Mouse (Mus musculus) limb, embryonic 10.5 days (tissue): Measurements from ENCODE around the gene B4galnt1. TPM values are rescaled to one million over a fixed set of nuclear protein-coding genes. Genes with fewer than 3 reads are reported as not detected.
A peak's percentile ranks its signal among the peaks of the same experiment; 100 is the strongest.

Experiments used
- DNase-seq: peaks from one replicate; pipeline ENCODE4 v3.0.0-alpha.2; 2017; ENCODE audit warnings: low spot score
- H3K27ac ChIP-seq: fragments of 300-500 bp; sonication (generic); 2 replicates; pipeline ENCODE4 v1.5.1; 2016; ENCODE audit warnings: mild to moderate bottlenecking
- H3K27me3 ChIP-seq: fragments of 300-500 bp; sonication (generic); 2 replicates; pipeline ENCODE4 v1.6.1; 2016; ENCODE audit warnings: low read depth, mild to moderate bottlenecking; ENCODE audit not compliant: poor library complexity, severe bottlenecking
- H3K36me3 ChIP-seq: fragments of 300-500 bp; sonication (generic); 2 replicates; pipeline ENCODE4 v1.6.1; 2016; ENCODE audit warnings: mild to moderate bottlenecking, moderate library complexity
- H3K4me1 ChIP-seq: fragments of 300-500 bp; sonication (generic); 2 replicates; pipeline ENCODE4 v1.6.1; 2016
- H3K4me3 ChIP-seq: fragments of 300-500 bp; sonication (generic); 2 replicates; pipeline ENCODE4 v1.5.1; 2016; ENCODE audit warnings: mild to moderate bottlenecking, moderate library complexity
- H3K9me3 ChIP-seq: fragments of 300-500 bp; sonication (generic); replicated peaks from 2 replicates; pipeline ENCODE4 v1.6.1; 2016; ENCODE audit warnings: mild to moderate bottlenecking
- WGBS: fragments of 180-500 bp; shearing (Covaris S2); methylation state at CpG from one replicate; pipeline ENCODE4 v1.1.7; 2016; 5-methylcytosine and 5-hydroxymethylcytosine counted together
- polyA plus RNA-seq: library from polyadenylated mRNA; unstranded; fragments of >200 nt; fragmentation: Nextera tagmentation; extraction: Ambion mirVana; gene quantifications from 2 replicates; pipeline ENCODE4 v1.2.1, GENCODE M21; 2016

Gene B4galnt1
- polyA plus RNA-seq, 1 experiment from 2014 or later: 2.8 TPM

- H3K4me1 ChIP-seq: peaks cover 50% of the 10 kb centered on the region
- no peaks in the 10 kb centered on the region for H3K9me3 ChIP-seq
- H3K4me3 ChIP-seq: peak overlapping the region; percentile 70
- no peaks in the 10 kb centered on the region for H3K36me3 ChIP-seq
- H3K27me3 ChIP-seq: peaks cover 89% of the 10 kb centered on the region
- DNase-seq: no peak
- 2% methylated on average over 11 of the region's 11 CpGs for WGBS
- peak overlapping the region; percentile 83; the same call in 1 of the 2 replicates for H3K27ac ChIP-seq
These were observed 1.3 kb downstream of the B4galnt1 start for GRCm38 (mm10) chr10:127166404-127166715.

- Histone ChIP-seq H3K27ac (no peak overlapping the region), H3K9me3 (no peaks in the 10 kb centered on the region), H3K36me3 (no peaks in the 10 kb centered on the region), H3K27me3 (peaks cover 96% of the 10 kb centered on the region), H3K4me1 (peaks cover 50% of the 10 kb centered on the region), H3K4me3 (peak overlapping the region; percentile 70; the same call in 1 of the 2 replicates)
- DNase-seq: peak; percentile 48
- 19% methylated on average over 15 of the region's 15 CpGs for WGBS
These were observed 2.0 kb downstream of the B4galnt1 start for GRCm38 (mm10) chr10:127166771-127167613.

DNA sequence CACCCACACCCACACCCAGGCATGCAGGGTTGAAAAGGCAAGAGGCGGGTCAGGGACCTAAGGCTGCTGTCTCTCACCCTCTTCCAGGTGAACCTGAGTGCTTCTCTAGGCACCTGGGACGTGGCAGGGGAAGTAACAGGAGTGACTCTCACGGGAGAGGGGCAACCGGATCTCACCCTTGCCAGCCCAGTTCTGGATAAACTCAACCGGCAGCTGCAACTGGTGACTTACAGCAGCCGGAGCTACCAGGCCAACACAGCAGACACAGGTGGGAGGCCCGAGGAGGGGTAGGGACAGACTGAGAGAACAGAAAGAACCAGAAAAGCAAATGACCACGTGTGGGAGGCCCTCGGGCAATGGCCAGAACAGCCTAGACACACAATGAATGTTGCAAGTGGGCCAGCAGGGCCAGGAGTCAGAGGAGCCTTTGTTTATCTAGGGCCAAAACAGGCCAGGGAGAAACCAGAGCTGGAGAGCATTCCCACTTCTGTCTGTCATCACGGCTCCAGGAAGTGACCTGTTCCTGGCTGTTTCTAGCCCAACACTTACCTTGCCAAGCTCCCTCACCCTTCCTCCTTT is 2.7 kb downstream of the B4galnt1 start:
- peak; percentile 38 for DNase-seq
- 29% methylated on average over 10 of the region's 10 CpGs for WGBS
- Histone ChIP-seq H3K4me1 (peaks cover 50% of the 10 kb centered on the region), H3K9me3 (no peaks in the 10 kb centered on the region), H3K4me3 (no peak overlapping the region), H3K36me3 (no peaks in the 10 kb centered on the region), H3K27me3 (peaks cover 97% of the 10 kb centered on the region), H3K27ac (no peak overlapping the region)

DNA sequence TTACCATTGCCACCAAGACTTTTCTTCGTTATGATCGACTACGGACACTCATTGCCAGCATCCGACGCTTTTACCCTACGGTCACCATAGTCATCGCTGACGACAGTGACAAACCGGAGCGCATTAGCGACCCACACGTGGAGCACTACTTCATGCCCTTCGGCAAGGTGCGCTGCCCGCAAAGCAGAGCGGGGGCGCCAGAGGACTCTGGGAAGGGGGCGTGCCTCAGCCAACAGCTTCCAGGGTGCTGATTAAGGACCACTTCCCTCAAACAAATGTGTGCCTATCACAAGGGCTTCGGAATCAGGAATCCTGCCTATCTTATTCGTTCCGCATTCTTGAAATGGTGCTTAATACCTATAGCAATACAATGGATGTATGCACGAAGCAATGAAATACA is 5.0 kb downstream of the B4galnt1 start:
- peaks cover 78% of the 10 kb centered on the region for H3K27me3 ChIP-seq
- WGBS: 2% methylated on average over 22 of the region's 22 CpGs

GRCm38 (mm10) chr10:127170837-127171272 is 5.8 kb downstream of the B4galnt1 start:
- no peaks in the 10 kb centered on the region for H3K9me3 ChIP-seq
- under 1% methylated on average over 29 of the region's 29 CpGs for WGBS

More for the DNA sequence above, 5.0 kb downstream of the B4galnt1 start:
- H3K4me1 ChIP-seq: peaks cover 45% of the 10 kb centered on the region
- peak overlapping the region; percentile 49 for H3K4me3 ChIP-seq
- no peaks in the 10 kb centered on the region for H3K36me3 ChIP-seq
- no peaks in the 10 kb centered on the region for H3K9me3 ChIP-seq
- peak overlapping the region; percentile 54; the same call in 1 of the 2 replicates for H3K27ac ChIP-seq
- DNase-seq: peak; percentile 66

DNA sequence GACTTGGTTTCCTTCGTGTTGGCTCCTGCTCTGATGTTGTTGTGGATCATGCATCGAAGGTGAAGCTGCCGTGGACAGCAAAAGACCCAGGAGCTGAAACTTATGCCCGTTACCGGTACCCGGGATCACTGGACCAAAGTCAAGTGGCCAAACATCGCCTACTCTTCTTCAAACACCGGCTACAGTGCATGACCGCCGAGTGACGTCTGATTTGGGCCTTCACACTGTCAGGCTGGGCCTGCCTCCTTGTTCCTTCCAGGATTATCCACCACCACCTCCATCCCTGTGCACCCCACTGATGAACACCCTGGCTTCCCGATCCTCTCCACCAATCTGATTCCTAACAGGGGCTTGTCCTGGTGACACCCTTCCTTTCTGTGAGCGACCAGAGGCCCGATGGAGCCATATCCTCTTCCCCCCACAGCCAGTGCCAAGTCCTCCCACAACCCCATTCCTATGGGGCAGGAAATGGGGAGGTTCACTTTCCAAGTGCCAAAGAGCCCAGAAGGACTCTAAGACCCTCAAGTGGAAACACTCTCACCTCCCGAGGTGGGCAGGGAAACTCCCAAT is 6.7 kb downstream of the B4galnt1 start:
- no peak overlapping the region for H3K4me3 ChIP-seq
- 88% methylated on average over 15 of the region's 15 CpGs for WGBS
- no peaks in the 10 kb centered on the region for H3K36me3 ChIP-seq
- H3K27ac ChIP-seq: no peak overlapping the region
- H3K27me3 ChIP-seq: peaks cover 72% of the 10 kb centered on the region
- no peak for DNase-seq
- H3K4me1 ChIP-seq: peaks cover 36% of the 10 kb centered on the region
- H3K9me3 ChIP-seq: no peaks in the 10 kb centered on the region

More at GRCm38 (mm10) chr10:127170837-127171272, 5.8 kb downstream of the B4galnt1 start:
- Histone ChIP-seq H3K36me3 (no peaks in the 10 kb centered on the region), H3K27ac (peak overlapping the region; percentile 54), H3K27me3 (peaks cover 72% of the 10 kb centered on the region), H3K4me1 (peaks cover 37% of the 10 kb centered on the region), H3K4me3 (peak overlapping the region; percentile 49)
- peak; percentile 89 for DNase-seq

GRCm38 (mm10) chr10:127173148-127174065 is 8.4 kb downstream of the B4galnt1 start:
- H3K4me3 ChIP-seq: no peak overlapping the region
- H3K36me3 ChIP-seq: no peaks in the 10 kb centered on the region
- peaks cover 44% of the 10 kb centered on the region for H3K4me1 ChIP-seq
- H3K27me3 ChIP-seq: peaks cover 72% of the 10 kb centered on the region
- no peak for DNase-seq
- H3K9me3 ChIP-seq: no peaks in the 10 kb centered on the region
- WGBS: 84% methylated on average over 16 of the region's 16 CpGs
- H3K27ac ChIP-seq: no peak overlapping the region

DNA sequence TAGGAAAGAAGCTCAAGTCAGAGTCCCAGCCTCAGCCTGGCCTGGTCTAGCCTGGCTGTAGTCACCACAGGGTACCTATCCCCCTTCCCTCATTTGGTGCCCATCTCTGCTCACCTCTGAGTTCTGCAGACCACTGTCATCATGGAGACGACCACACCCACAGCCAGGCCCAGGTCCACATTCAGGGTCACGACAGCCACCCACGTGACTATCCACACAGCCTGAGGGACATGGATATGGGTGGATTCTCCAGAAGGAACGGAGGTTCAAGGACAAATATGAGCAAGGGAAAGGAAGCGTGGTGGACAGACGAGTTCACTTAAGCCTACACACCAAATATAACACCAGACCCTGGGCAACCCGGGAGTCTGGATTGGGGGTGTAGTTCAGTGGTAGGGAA is 9.1 kb downstream of the B4galnt1 start:
- Histone ChIP-seq H3K27ac (no peak overlapping the region), H3K9me3 (no peaks in the 10 kb centered on the region), H3K4me1 (peaks cover 51% of the 10 kb centered on the region), H3K27me3 (peaks cover 72% of the 10 kb centered on the region), H3K36me3 (no peaks in the 10 kb centered on the region), H3K4me3 (no peak overlapping the region)
- 90% methylated on average over 7 of the region's 7 CpGs for WGBS
- DNase-seq: no peak

DNA sequence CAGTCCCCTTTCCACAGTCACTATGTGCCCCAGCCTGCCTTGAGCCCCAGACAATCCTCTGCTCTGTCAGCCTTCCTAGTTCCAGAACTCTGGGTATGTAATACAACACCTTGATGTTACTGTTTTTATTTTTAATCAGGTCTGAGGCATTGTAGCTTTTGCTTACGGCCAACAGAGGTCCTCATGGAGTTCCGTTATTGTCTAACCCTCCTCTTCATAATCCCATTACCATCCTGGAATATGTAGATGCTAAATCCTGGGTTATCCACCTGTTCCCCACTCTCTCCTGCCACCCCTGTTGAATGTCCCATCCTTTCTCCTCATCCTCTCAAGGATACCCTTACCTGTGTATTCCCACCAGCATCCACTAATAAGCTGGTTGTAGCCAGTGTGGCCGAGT is 11.2 kb downstream of the B4galnt1 start:
- no peak for DNase-seq
- H3K9me3 ChIP-seq: no peaks in the 10 kb centered on the region
- peaks cover 72% of the 10 kb centered on the region for H3K27me3 ChIP-seq
- no peaks in the 10 kb centered on the region for H3K36me3 ChIP-seq
- H3K27ac ChIP-seq: no peak overlapping the region
- H3K4me1 ChIP-seq: peaks cover 52% of the 10 kb centered on the region
- 42% methylated on average over 3 of the region's 3 CpGs for WGBS
- H3K4me3 ChIP-seq: peak overlapping the region; percentile 47

DNA sequence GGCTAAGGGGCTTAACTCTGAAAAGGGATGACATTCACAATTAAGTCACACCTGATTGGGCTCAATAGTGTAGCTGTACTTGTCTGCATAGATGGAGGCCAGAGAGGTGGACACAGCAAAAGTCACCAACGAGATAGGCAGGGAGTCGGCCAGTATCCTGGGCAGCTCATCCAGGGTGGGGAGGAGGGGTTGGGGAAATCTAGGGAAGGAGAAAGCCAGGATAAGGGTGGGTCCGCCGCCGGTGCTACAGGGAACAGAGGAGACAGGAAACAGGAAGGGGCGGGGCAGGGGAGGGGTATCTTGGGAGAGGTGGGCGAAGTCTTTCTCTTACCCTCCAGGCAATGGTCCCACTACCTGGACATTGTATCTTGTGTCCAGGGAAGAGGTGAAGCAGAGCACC is 11.7 kb downstream of the B4galnt1 start:
- H3K4me3 ChIP-seq: peak overlapping the region; percentile 47
- H3K27me3 ChIP-seq: peaks cover 72% of the 10 kb centered on the region
- WGBS: 5% methylated on average over 7 of the region's 7 CpGs
- no peaks in the 10 kb centered on the region for H3K36me3 ChIP-seq
- peaks cover 50% of the 10 kb centered on the region for H3K4me1 ChIP-seq
- H3K27ac ChIP-seq: no peak overlapping the region
- DNase-seq: peak; percentile 46
- no peaks in the 10 kb centered on the region for H3K9me3 ChIP-seq

DNA sequence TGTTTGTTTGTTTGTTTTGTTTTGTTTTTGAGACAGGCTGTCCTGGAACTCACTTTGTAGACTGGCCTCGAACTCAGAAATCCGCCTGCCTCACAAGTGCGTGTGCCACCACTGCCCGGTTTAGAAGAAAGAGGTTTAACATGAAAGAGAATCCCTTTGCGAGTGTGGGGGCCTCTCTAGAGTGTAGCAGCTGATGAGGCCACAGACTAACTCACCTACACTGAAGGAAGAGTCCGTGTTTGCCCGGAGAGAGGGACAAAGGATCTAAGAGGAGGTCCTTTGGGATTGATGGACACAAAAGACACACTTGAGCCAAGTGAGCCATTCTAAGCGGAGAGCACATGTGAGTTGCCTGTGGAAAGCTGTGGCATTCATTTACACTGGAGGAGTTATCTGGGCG is 12.2 kb downstream of the B4galnt1 start:
- Histone ChIP-seq H3K27me3 (peaks cover 72% of the 10 kb centered on the region), H3K4me1 (peaks cover 50% of the 10 kb centered on the region), H3K4me3 (peak overlapping the region; percentile 47), H3K9me3 (no peaks in the 10 kb centered on the region), H3K27ac (no peak overlapping the region), H3K36me3 (peaks cover 2% of the 10 kb centered on the region; the same call in 1 of the 2 replicates)
- WGBS: 26% methylated on average over 9 of the region's 9 CpGs
- no peak for DNase-seq

GRCm38 (mm10) chr10:127177719-127178118 is 12.7 kb downstream of the B4galnt1 start:
- Histone ChIP-seq H3K9me3 (no peaks in the 10 kb centered on the region), H3K36me3 (peaks cover 7% of the 10 kb centered on the region), H3K4me1 (peaks cover 50% of the 10 kb centered on the region), H3K27me3 (peaks cover 75% of the 10 kb centered on the region), H3K27ac (no peak overlapping the region), H3K4me3 (peak overlapping the region; percentile 42)
- WGBS: 2% methylated on average over 23 of the region's 23 CpGs
- DNase-seq: peak; percentile 89
